Mouse (Mus musculus): Measurements from ENCODE around the gene Cenpv. TPM values are rescaled to one million over a fixed set of nuclear protein-coding genes. Genes with fewer than 3 reads are reported as not detected.

Cenpv gene
- polyA plus RNA-seq (2017; shearing (Covaris generic)) = 1.9 TPM

GRCm38 (mm10) chr11:62539089-62539890 is at the start of gene Cenpv:
Gene Cenpv, minus strand, starts transcription at chr11:62539261.

GRCm38 (mm10) chr11:62573959-62574702 is 35.1 kb upstream of the Cenpv start, which contains the start of gene Trpv2:
Gene Trpv2, plus strand, starts transcription at chr11:62574486.

GRCm38 (mm10) chr11:62550727-62551225 is 11.7 kb upstream of the Cenpv start, which contains the start of gene Ubb:
Gene Ubb, plus strand, starts transcription at chr11:62551171.

Other genes with a start within 250 kb of the Cenpv start
- 8.4 TPM for gene Pigl, start 80.8 kb downstream of the Cenpv start, polyA plus RNA-seq (2017; shearing (Covaris generic))
- 432 TPM for gene Ncor1, start 80.7 kb downstream of the Cenpv start, polyA plus RNA-seq (2017; shearing (Covaris generic))
- gene Ubb, start 11.9 kb upstream of the Cenpv start, polyA plus RNA-seq (2017; shearing (Covaris generic)) = 2,504 TPM
- 38.1 TPM for gene Trpv2, start 35.2 kb upstream of the Cenpv start, polyA plus RNA-seq (2017; shearing (Covaris generic))
- 2.7 TPM for gene Lrrc75a, start 109.3 kb upstream of the Cenpv start, polyA plus RNA-seq (2017; shearing (Covaris generic))
- gene Mmgt2, start 109.4 kb upstream of the Cenpv start, polyA plus RNA-seq (2017; shearing (Covaris generic)) = 12.7 TPM
- 20.1 TPM for gene Zfp287, start 192.6 kb upstream of the Cenpv start, polyA plus RNA-seq (2017; shearing (Covaris generic))
- gene Gm10428, start 213.8 kb upstream of the Cenpv start, polyA plus RNA-seq (2017; shearing (Covaris generic)) = not detected

Data from naive thymus-derived CD4-positive, alpha-beta T cell, adult 5 months (primary cell).